Comparison of ENCODE assay signal across 9 mouse cellular contexts in the genomic region with DNA sequence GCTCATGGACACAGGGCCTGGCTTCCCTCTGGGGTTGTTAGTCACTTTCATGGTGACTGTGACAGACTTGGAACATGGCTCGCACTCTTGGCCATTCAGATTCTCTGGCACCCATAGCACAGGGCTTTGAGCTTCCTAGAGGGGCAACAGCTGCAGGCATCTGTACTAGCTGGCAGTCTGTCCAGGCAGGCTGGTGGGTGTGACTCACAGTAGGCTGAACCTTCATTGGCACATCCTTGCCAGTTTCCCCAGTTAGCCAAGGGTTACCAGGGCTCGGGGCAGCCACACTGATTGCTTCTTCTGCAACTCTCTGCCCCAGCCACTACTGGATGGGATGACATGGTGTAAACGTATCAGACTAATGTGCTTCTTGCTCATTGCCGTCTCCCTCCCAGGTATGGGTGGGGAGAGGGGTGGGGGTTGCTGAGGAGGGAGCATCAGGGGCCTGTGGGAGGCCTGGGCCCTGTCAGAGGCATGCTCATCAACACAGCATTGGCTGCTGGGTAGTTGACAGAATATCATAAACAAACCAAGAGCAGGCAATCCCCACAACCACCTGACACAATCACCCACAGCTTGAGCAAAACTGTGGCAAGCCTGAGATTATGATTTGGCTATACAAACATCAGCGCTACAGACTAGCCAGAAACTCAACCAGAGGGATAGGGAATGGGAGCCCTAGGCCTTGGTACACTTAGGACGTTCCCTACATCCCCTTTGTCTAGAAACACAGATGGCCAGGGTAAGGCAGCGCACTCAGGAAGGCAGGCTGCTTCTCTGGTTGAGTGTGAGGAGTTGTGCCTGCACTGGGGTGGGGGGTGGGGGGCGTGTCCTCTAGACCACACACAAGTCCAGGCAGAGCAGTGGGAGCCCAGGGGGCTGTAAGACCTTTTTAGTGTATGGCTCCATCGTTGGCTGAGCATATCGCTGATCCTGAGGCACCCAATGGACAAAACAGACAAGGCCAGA.
A peak's percentile ranks its signal among the peaks of the same experiment; 100 is the strongest.
DNase-seq lines count a peak whose midpoint lies in the region; ATAC-seq and TF ChIP-seq lines count a peak whose summit lies in the region.
"Had no signal": no experiment of that assay in that cellular context is flagged by ENCODE, and none has a peak within 500 bp of the region (broad histone marks: within the 10 kb centered on the region; RNA-seq: fewer than 3 reads in every experiment).

No protein-coding gene starts in this region.

- no peak overlapping the region for H3K9ac ChIP-seq in liver, embryonic 11.5 days (ENCODE audit: low read depth, low read length)
- H3K9ac ChIP-seq in liver, postnatal 0 days (replicated peaks), result no peak overlapping the region
- no peak overlapping the region for H3K9ac ChIP-seq in forebrain, embryonic 16.5 days (replicated peaks; ENCODE audit: low read depth, low read length)
- H3K9ac ChIP-seq in hindbrain, embryonic 16.5 days (ENCODE audit: low read depth, low read length), result no peak overlapping the region
- no peak overlapping the region for H3K9ac ChIP-seq in midbrain, postnatal 0 days (replicated peaks; ENCODE audit: low read length, poor library complexity, severe bottlenecking)

- DNase-seq in liver, embryonic 11.5 days (ENCODE audit: low spot score), result peak; percentile 25
- no peak for DNase-seq in liver, postnatal 0 days
- peak; percentile 5 for DNase-seq in midbrain, postnatal 0 days (ENCODE audit: low spot score)
- DNase-seq in c-Kit-positive CD71-positive TER-119-positive erythroid progenitor cells, embryonic 14.5 days (ENCODE audit: low spot score), result no peak
- DNase-seq: right cerebral cortex, postnatal 14 days had no signal

- TF ChIP-seq CTCF in liver, postnatal 0 days (IDR thresholded peaks at IDR 0.05; ENCODE audit: low read depth), result no peak
- no peak for TF ChIP-seq CTCF in midbrain, postnatal 0 days (IDR thresholded peaks at IDR 0.05)

- no peaks in the 10 kb centered on the region for H3K27me3 ChIP-seq in liver, embryonic 11.5 days (replicated peaks; ENCODE audit: control insufficient read depth, insufficient read depth, low read length)
- H3K27me3 ChIP-seq in liver, postnatal 0 days (ENCODE audit: insufficient read depth, low read length), result no peaks in the 10 kb centered on the region
- H3K27me3 ChIP-seq in forebrain, embryonic 16.5 days (replicated peaks; ENCODE audit: control insufficient read depth, insufficient read depth, low read length), result no peaks in the 10 kb centered on the region
- no peaks in the 10 kb centered on the region for H3K27me3 ChIP-seq in hindbrain, embryonic 16.5 days (replicated peaks; ENCODE audit: control insufficient read depth, insufficient read depth, low read length)
- H3K27me3 ChIP-seq in midbrain, postnatal 0 days (ENCODE audit: insufficient read depth, low read length), result no peaks in the 10 kb centered on the region

- no peak for TF ChIP-seq EP300 in liver, postnatal 0 days (IDR thresholded peaks at IDR 0.05; ENCODE audit: low read depth)

- no peak overlapping the region for H3K27ac ChIP-seq in liver, embryonic 11.5 days (ENCODE audit: low read depth, low read length)
- H3K27ac ChIP-seq in liver, postnatal 0 days (ENCODE audit: low read depth), result no peak overlapping the region
- H3K27ac ChIP-seq in forebrain, embryonic 16.5 days (ENCODE audit: low read length), result no peak overlapping the region
- no peak overlapping the region for H3K27ac ChIP-seq in hindbrain, embryonic 16.5 days (ENCODE audit: low read depth, low read length)
- H3K27ac ChIP-seq in midbrain, postnatal 0 days (ENCODE audit: low read depth, low read length), result no peak overlapping the region

- no peak overlapping the region for H3K4me3 ChIP-seq in liver, embryonic 11.5 days (ENCODE audit: low read depth, low read length)
- H3K4me3 ChIP-seq in liver, postnatal 0 days (ENCODE audit: low read depth, low read length), result no peak overlapping the region
- H3K4me3 ChIP-seq in forebrain, embryonic 16.5 days (replicated peaks; ENCODE audit: low read length), result no peak overlapping the region
- H3K4me3 ChIP-seq in hindbrain, embryonic 16.5 days (ENCODE audit: low read length), result no peak overlapping the region
- no peak overlapping the region for H3K4me3 ChIP-seq in midbrain, postnatal 0 days (ENCODE audit: low read depth, low read length)

- H3K36me3 ChIP-seq in liver, embryonic 11.5 days (ENCODE audit: control insufficient read depth, insufficient read depth, low read length), result no peaks in the 10 kb centered on the region
- no peaks in the 10 kb centered on the region for H3K36me3 ChIP-seq in liver, postnatal 0 days (replicated peaks; ENCODE audit: insufficient read depth, low read length)
- no peaks in the 10 kb centered on the region for H3K36me3 ChIP-seq in forebrain, embryonic 16.5 days (ENCODE audit: control insufficient read depth, insufficient read depth)
- no peaks in the 10 kb centered on the region for H3K36me3 ChIP-seq in hindbrain, embryonic 16.5 days (ENCODE audit: control insufficient read depth, insufficient read depth, low read length)
- no peaks in the 10 kb centered on the region for H3K36me3 ChIP-seq in midbrain, postnatal 0 days (ENCODE audit: insufficient read depth, low read length)

- no peaks in the 10 kb centered on the region for H3K9me3 ChIP-seq in liver, embryonic 11.5 days (ENCODE audit: control insufficient read depth, low read length)
- H3K9me3 ChIP-seq in liver, postnatal 0 days (ENCODE audit: low read length), result no peaks in the 10 kb centered on the region
- no peaks in the 10 kb centered on the region for H3K9me3 ChIP-seq in forebrain, embryonic 16.5 days (ENCODE audit: control insufficient read depth, low read length)
- H3K9me3 ChIP-seq in hindbrain, embryonic 16.5 days (ENCODE audit: control insufficient read depth, low read length), result no peaks in the 10 kb centered on the region
- no peaks in the 10 kb centered on the region for H3K9me3 ChIP-seq in midbrain, postnatal 0 days (ENCODE audit: low read length)

- 70% methylated on average over 10 of the region's 10 CpGs for WGBS in liver, embryonic 11.5 days
- 72% methylated on average over 10 of the region's 10 CpGs for WGBS in liver, postnatal 0 days (ENCODE audit: insufficient replicate concordance)
- 47% methylated on average over 10 of the region's 10 CpGs for WGBS in forebrain, embryonic 16.5 days
- WGBS in hindbrain, embryonic 16.5 days, result 64% methylated on average over 10 of the region's 10 CpGs
- WGBS in midbrain, postnatal 0 days, result 64% methylated on average over 10 of the region's 10 CpGs

- H3K4me2 ChIP-seq in liver, embryonic 11.5 days, result no peak overlapping the region
- H3K4me2 ChIP-seq in liver, postnatal 0 days (ENCODE audit: low read depth, low read length), result no peak overlapping the region
- no peak overlapping the region for H3K4me2 ChIP-seq in forebrain, embryonic 16.5 days (ENCODE audit: low read length)
- no peak overlapping the region for H3K4me2 ChIP-seq in hindbrain, embryonic 16.5 days (ENCODE audit: low read length)
- no peak overlapping the region for H3K4me2 ChIP-seq in midbrain, postnatal 0 days (ENCODE audit: low read depth, low read length, poor library complexity, severe bottlenecking)

- ATAC-seq in liver, embryonic 11.5 days (replicated peaks; ENCODE audit: low FRiP score), result no peak
- ATAC-seq in liver, postnatal 0 days, result no peak
- peak; percentile 39 for ATAC-seq in forebrain, embryonic 16.5 days
- peak; percentile 14; the same call in 1 of the 2 replicates for ATAC-seq in hindbrain, embryonic 16.5 days
- no peak for ATAC-seq in midbrain, postnatal 0 days (ENCODE audit: low FRiP score)
- no peak for ATAC-seq in CD4-positive, CD25-positive, alpha-beta regulatory T cell, adult 4 months
- ATAC-seq: intestine, embryonic 16.5 days had no signal

- H3K4me1 ChIP-seq in liver, embryonic 11.5 days (replicated peaks; ENCODE audit: control insufficient read depth, insufficient read depth, low read length), result no peaks in the 10 kb centered on the region
- H3K4me1 ChIP-seq in liver, postnatal 0 days (ENCODE audit: insufficient read depth), result no peaks in the 10 kb centered on the region
- no peaks in the 10 kb centered on the region; the same call in 1 of the 2 replicates for H3K4me1 ChIP-seq in forebrain, embryonic 16.5 days (replicated peaks; ENCODE audit: control insufficient read depth, insufficient read depth, low read length)
- H3K4me1 ChIP-seq in hindbrain, embryonic 16.5 days (ENCODE audit: control insufficient read depth, insufficient read depth, low read depth, low read length), result no peaks in the 10 kb centered on the region
- H3K4me1 ChIP-seq in midbrain, postnatal 0 days (ENCODE audit: insufficient read depth, low read length), result no peaks in the 10 kb centered on the region

Comparison
In these comparisons a context has a peak if more than half of its experiments do, and no peak if none do; other contexts are left out.
1. DNase-seq: peak in liver, embryonic 11.5 days (single experiment) and midbrain, postnatal 0 days (single experiment); none in liver, postnatal 0 days (single experiment) and c-Kit-positive CD71-positive TER-119-positive erythroid progenitor cells, embryonic 14.5 days (single experiment).
2. ATAC-seq: peak in forebrain, embryonic 16.5 days (single experiment) and hindbrain, embryonic 16.5 days (single experiment); none in liver, embryonic 11.5 days (single experiment), liver, postnatal 0 days (single experiment), midbrain, postnatal 0 days (single experiment) and CD4-positive, CD25-positive, alpha-beta regulatory T cell, adult 4 months (single experiment).